Mouse (Mus musculus) neural tube, embryonic 12.5 days (tissue): ENCODE measurements around the gene Tff3. TPM values are rescaled to one million over a fixed set of nuclear protein-coding genes. Genes with fewer than 3 reads are reported as not detected.

Experiments
- ATAC-seq: fragments of 200-750 bp; cut with Nextera tagmentation; 2 replicates; pipeline ENCODE4 v1.8.0; 2017; ENCODE audit warnings: low read depth, mild to moderate bottlenecking, moderate TSS enrichment, moderate library complexity; ENCODE audit not compliant: low FRiP score
- H3K27ac ChIP-seq: fragments of 300-500 bp; sonication (generic); 2 replicates; pipeline ENCODE4 v1.5.1; 2016
- H3K27me3 ChIP-seq: fragments of 300-500 bp; sonication (generic); replicated peaks from 2 replicates; pipeline ENCODE4 v1.6.1; 2016; ENCODE audit warnings: mild to moderate bottlenecking
- H3K36me3 ChIP-seq: fragments of 300-500 bp; sonication (generic); 2 replicates; pipeline ENCODE4 v1.6.1; 2016; ENCODE audit warnings: mild to moderate bottlenecking
- H3K4me1 ChIP-seq: fragments of 300-500 bp; sonication (generic); 2 replicates; pipeline ENCODE4 v1.6.1; 2016
- H3K4me2 ChIP-seq: fragments of 300-500 bp; sonication (generic); replicated peaks from 2 replicates; pipeline ENCODE4 v1.6.1; 2016; ENCODE audit warnings: mild to moderate bottlenecking
- H3K4me3 ChIP-seq: fragments of 300-500 bp; sonication (generic); 2 replicates; pipeline ENCODE4 v1.5.1; 2016
- H3K9ac ChIP-seq: fragments of 300-500 bp; sonication (generic); 2 replicates; pipeline ENCODE4 v1.6.1; 2016; ENCODE audit warnings: mild to moderate bottlenecking
- H3K9me3 ChIP-seq: fragments of 300-500 bp; sonication (generic); 2 replicates; pipeline ENCODE4 v1.6.1; 2016; ENCODE audit warnings: mild to moderate bottlenecking
- WGBS: fragments of 180-500 bp; shearing (Covaris S2); methylation state at CpG from one replicate; pipeline ENCODE4 v1.1.7; 2016; 5-methylcytosine and 5-hydroxymethylcytosine counted together
- polyA plus RNA-seq: library from polyadenylated mRNA; unstranded; fragments of >200 nt; fragmentation: Nextera tagmentation; extraction: Ambion mirVana; gene quantifications from 2 replicates; pipeline ENCODE4 v1.2.1, GENCODE M21; 2016

The Tff3 gene
- polyA plus RNA-seq, 1 experiment from 2014 or later = 0.60 TPM

DNA sequence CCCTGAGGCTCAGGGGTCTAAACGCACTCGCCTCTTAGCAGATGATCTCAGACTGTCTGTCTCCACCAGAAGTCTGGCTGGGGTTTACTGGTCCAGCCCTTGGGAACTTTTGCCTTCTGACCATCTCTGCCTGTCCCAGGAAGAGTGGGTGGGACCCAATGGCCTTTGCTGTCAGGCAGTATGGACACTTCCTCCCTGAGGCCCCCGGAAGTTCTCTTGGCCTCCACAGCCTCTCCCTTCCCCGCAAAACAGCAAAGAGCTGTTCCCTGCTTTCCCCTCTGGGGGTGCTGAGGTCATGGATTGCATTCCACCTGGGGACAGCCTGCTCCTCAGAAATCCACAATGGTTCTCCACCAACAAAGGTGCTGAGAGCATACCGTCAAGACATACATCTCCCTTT lies 40.7 kb downstream of the Tff3 start:
- H3K27ac ChIP-seq = no peak overlapping the region
- H3K9me3 ChIP-seq = no peaks in the 10 kb centered on the region
- no peak for ATAC-seq
- peaks cover 38% of the 10 kb centered on the region for H3K4me1 ChIP-seq
- H3K4me3 ChIP-seq = no peak overlapping the region
- H3K27me3 ChIP-seq = no peaks in the 10 kb centered on the region
- no peak overlapping the region for H3K4me2 ChIP-seq
- no peak overlapping the region for H3K9ac ChIP-seq
- 0 out of 2 replicates have a peak, but pooled peaks cover 3% of the 10 kb centered on the region for H3K36me3 ChIP-seq
- WGBS = 54% methylated on average over 5 of the region's 5 CpGs

DNA sequence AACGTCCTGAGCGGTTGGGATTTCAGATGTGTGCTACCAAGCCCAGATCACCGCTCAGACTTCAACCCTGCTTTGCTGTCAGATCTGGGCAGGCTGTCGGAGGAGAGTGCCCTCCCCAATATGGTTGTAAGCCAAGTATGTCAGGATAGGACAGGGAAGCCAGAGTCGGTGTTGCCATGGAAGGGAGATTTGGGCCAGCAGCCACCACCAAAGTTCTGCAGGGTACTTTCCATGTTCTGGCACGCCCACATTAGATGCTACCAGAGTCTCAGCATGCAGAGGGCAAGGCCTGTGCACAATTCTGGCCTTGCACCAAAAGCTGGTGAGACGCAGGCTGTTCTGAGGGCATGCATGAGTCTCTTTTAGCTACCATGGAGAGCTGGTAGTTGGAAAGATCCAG lies 43.2 kb downstream of the Tff3 start:
- H3K27ac ChIP-seq = no peak overlapping the region
- no peak overlapping the region for H3K9ac ChIP-seq
- no peak for ATAC-seq
- WGBS = 90% methylated on average over 7 of the region's 7 CpGs
- H3K9me3 ChIP-seq = no peaks in the 10 kb centered on the region
- no peaks in the 10 kb centered on the region for H3K27me3 ChIP-seq
- H3K4me3 ChIP-seq = no peak overlapping the region
- H3K4me2 ChIP-seq = no peak overlapping the region
- peaks cover 36% of the 10 kb centered on the region for H3K4me1 ChIP-seq
- H3K36me3 ChIP-seq = no peaks in the 10 kb centered on the region

DNA sequence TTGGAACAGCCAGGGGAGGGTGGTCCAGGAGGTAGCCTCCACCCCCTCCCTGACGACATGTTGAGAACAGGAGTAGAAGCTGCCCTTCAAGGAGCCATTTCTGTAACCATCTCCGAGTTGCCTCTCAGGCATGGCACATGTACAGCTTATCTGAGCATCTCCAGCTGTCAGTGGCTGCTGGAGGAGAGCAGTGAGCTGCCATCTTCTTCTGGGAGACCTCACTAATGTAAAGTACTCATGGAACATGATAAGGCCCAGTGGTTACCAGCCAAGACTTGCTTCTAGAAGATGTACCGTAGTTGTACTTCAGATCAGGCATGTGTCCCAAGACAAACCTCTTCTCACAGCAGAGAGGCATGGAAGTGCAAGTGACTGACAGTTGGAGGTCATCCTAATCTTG lies 43.9 kb downstream of the Tff3 start:
- Histone ChIP-seq H3K9me3 (no peaks in the 10 kb centered on the region), H3K4me2 (no peak overlapping the region), H3K4me1 (peaks cover 34% of the 10 kb centered on the region), H3K27ac (no peak overlapping the region), H3K36me3 (no peaks in the 10 kb centered on the region), H3K27me3 (no peaks in the 10 kb centered on the region), H3K4me3 (no peak overlapping the region), H3K9ac (no peak overlapping the region)
- WGBS = 92% methylated on average over 3 of the region's 3 CpGs
- no peak for ATAC-seq

DNA sequence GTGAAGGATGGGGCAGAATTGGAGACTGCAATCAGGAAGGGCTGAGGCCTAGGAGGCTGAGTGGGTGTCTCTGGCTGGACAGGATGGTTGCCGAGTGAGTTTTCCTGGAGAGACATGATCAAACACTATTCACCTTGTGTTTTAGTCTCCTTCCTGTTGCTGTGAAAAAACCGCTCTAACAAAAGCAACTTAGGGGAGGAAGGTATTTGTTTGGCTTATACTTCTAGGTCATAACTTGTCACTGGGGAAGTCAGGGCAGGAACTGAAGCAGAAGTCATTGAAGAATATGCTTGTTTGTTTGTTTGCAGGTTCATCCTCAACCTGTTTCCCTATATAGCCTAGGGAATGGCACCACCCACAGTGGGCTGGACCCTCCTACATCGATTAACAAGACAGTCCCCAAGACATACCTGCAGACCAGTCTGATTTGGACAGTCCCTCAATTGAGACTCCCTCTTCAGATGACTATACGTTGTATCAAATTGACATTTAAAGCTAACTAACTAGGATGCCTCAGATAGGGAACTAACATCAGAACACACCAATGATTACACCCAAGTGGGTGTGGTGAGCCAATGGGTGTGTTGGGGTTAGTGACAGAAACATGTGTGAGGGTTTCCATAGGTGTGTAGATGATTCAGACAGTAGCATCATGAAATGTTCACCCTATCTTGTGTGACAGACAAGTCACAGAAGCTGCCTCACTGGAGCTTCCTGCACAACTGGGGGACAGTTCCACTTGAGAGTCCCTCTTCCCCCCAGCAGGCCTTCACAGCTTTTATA lies 47.0 kb downstream of the Tff3 start:
- no peak for ATAC-seq
- H3K4me3 ChIP-seq = no peak overlapping the region
- no peaks in the 10 kb centered on the region for H3K27me3 ChIP-seq
- no peak overlapping the region for H3K27ac ChIP-seq
- 90% methylated on average over 4 of the region's 4 CpGs for WGBS
- H3K36me3 ChIP-seq = no peaks in the 10 kb centered on the region
- peaks cover 23% of the 10 kb centered on the region; the same call in 1 of the 2 replicates for H3K4me1 ChIP-seq
- no peaks in the 10 kb centered on the region for H3K9me3 ChIP-seq
- H3K9ac ChIP-seq = no peak overlapping the region
- H3K4me2 ChIP-seq = no peak overlapping the region

DNA sequence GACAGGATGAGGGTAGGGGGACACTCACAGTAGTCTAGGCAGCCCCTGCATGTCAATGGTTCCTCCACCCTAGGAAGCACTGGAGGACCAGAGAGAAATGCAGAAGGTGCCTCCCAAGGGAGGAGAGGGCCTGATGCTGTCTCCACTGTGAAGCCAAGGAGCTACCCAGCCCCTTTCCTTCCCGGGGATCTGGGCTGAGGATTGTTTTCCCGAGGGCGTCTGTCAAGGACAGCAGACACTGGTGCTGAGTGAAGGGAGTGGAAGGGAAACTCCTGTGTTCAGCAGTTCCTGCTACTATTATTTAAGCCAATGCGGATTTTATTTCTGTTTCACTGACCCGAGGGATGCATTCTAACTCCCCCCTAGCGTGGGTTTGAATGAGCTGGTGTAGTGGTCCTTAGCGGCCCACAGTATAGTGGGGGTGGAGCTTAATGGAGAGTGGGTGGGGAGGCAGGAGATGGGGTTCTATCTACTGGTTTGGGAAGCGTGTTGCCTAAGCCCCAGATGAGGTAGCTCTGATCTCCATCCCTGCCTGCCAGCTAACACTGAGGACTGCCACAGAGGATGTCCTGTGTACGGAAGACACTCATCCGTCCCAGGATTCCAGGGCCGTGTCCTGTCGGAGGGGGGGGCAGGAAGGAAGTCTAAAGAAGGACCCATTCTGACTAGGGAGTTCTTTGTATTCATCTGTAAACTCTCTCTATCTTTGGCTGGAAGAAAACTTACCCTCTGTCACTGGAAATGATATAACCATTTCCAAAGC lies 50.2 kb downstream of the Tff3 start:
- H3K9ac ChIP-seq = no peak overlapping the region
- 0 out of 2 replicates have a peak overlapping the region, but pooled peaks have one; percentile 5 for H3K4me2 ChIP-seq
- ATAC-seq = no peak
- no peaks in the 10 kb centered on the region for H3K27me3 ChIP-seq
- H3K36me3 ChIP-seq = no peaks in the 10 kb centered on the region
- peaks cover 27% of the 10 kb centered on the region for H3K4me1 ChIP-seq
- no peaks in the 10 kb centered on the region for H3K9me3 ChIP-seq
- no peak overlapping the region for H3K4me3 ChIP-seq
- WGBS = 62% methylated on average over 12 of the region's 12 CpGs
- no peak overlapping the region for H3K27ac ChIP-seq

DNA sequence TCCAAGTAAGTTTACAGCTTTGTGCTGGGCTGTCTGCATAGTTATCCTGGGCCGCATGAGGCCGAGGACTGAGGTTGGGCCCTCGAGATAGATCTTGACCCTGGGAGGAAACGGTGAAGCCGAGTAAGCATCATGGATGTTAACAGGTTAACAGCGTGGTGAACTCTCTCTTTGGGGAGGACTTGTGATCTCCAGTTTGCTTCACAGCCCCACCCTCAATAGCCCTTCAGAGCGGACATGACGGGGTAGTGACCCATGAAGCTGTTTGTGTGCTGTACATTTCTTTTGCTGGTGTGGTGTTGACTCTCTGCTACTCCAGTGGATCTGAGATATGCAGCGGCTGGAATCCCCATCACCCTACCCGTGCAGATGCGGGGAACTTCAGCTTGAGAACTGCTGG lies 50.9 kb downstream of the Tff3 start:
- H3K4me1 ChIP-seq = peaks cover 34% of the 10 kb centered on the region
- 78% methylated on average over 11 of the region's 11 CpGs for WGBS
- H3K36me3 ChIP-seq = no peaks in the 10 kb centered on the region

DNA sequence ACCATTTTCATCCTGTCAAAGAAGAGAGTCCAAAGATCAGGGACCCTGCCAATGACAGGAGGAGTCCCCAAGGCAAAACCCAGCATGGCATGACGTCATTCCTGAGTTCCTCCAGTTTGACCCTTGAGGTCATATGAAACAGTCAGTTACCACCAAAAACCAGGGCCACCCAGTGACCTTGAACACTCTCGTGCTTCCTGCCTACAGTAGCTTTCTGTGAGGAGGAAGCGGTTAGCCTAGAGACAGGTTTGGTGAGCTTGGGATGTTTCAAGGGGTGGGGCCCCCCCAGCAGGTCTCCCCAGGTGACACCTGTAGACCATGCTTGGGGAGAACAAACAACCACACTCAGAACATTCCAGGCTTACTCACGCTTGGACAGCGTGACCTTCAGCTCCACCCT lies 51.9 kb downstream of the Tff3 start:
- Histone ChIP-seq H3K4me3 (no peak overlapping the region), H3K36me3 (no peaks in the 10 kb centered on the region), H3K9me3 (no peaks in the 10 kb centered on the region), H3K27me3 (no peaks in the 10 kb centered on the region), H3K4me1 (peaks cover 44% of the 10 kb centered on the region), H3K27ac (no peak overlapping the region), H3K4me2 (no peak overlapping the region), H3K9ac (no peak overlapping the region)
- ATAC-seq = no peak
- WGBS = 76% methylated on average over 5 of the region's 5 CpGs

More for the DNA sequence above, 50.9 kb downstream of the Tff3 start:
- Histone ChIP-seq H3K27ac (no peak overlapping the region), H3K9me3 (no peaks in the 10 kb centered on the region), H3K4me3 (no peak overlapping the region), H3K4me2 (no peak overlapping the region), H3K9ac (no peak overlapping the region), H3K27me3 (no peaks in the 10 kb centered on the region)
- no peak for ATAC-seq

DNA sequence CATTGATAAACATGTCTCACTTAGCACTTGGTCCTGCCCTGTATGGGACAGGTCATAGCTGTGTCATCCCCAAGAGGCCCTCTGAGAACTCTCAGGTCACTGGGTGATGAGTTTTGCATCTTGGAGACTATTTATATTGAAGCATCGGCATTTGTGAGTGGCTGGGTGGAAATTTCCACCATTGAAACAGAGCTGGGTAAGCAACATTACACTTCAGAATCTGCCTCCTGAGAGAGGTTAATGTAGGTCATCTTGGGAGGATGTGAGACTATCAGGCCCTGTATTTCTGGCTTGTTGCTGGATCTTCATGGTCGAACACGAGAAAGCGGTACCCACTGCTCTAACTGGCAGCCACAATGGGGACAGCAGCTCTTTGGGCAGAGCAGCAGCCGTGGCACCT lies 54.0 kb downstream of the Tff3 start:
- whole genome bisulfite sequencing = 88% methylated on average over 5 of the region's 5 CpGs
- Histone ChIP-seq H3K27ac (no peak overlapping the region), H3K4me2 (no peak overlapping the region), H3K36me3 (no peaks in the 10 kb centered on the region), H3K27me3 (no peaks in the 10 kb centered on the region), H3K9ac (no peak overlapping the region), H3K4me1 (peaks cover 55% of the 10 kb centered on the region), H3K4me3 (no peak overlapping the region), H3K9me3 (no peaks in the 10 kb centered on the region)
- ATAC-seq = no peak

Other genes starting within 250 kb of the Tff3 start
- gene Glp1r, start 227.8 kb downstream of the Tff3 start, polyA plus RNA-seq = 0.03 and 0.04 TPM in 2 replicates
- gene Umodl1, start 175.0 kb downstream of the Tff3 start, polyA plus RNA-seq = not detected in 2 replicates
- 13.0 TPM in 2 replicates for gene Abcg1, start 72.0 kb downstream of the Tff3 start, polyA plus RNA-seq
- gene Tff2, start 14.6 kb upstream of the Tff3 start, polyA plus RNA-seq = not detected in 2 replicates
- gene Tff1, start 35.6 kb upstream of the Tff3 start, polyA plus RNA-seq = not detected in 2 replicates
- not detected in 2 replicates for gene Tmprss3, start 69.3 kb upstream of the Tff3 start, polyA plus RNA-seq
- 0.36 and 0.85 TPM in 2 replicates for gene Ubash3a, start 78.2 kb upstream of the Tff3 start, polyA plus RNA-seq
- 1.2 and 1.9 TPM in 2 replicates for gene Rsph1, start 147.7 kb upstream of the Tff3 start, polyA plus RNA-seq
- gene Slc37a1, start 157.1 kb upstream of the Tff3 start, polyA plus RNA-seq = 15.9 and 19.4 TPM in 2 replicates